Mouse (Mus musculus): ENCODE results near the gene Ckm. TPM values are rescaled to one million over a fixed set of nuclear protein-coding genes. Genes with fewer than 3 reads are reported as not detected.

The Ckm gene
- polyA plus RNA-seq, 1 experiment from 2014 or later: 28.2 TPM

GRCm38 (mm10) chr7:19426349-19426748 lies 21.8 kb downstream of the Ckm start:
- Histone ChIP-seq H3K27me3 (ENCODE audit: insufficient read depth, low read length) (peaks cover 3% of the 10 kb centered on the region; the same call in 1 of the 2 replicates), H3K4me3 (ENCODE audit: low read length) (no peak overlapping the region), H3K9me3 (ENCODE audit: low read length) (no peaks in the 10 kb centered on the region), H3K4me1 (ENCODE audit: insufficient read depth, low read length) (0 out of 2 replicates have a peak, but pooled peaks cover 2% of the 10 kb centered on the region), H3K4me2 (replicated peaks; ENCODE audit: low read depth, low read length) (no peak overlapping the region), H3K9ac (replicated peaks; ENCODE audit: low read length) (no peak overlapping the region), H3K36me3 (ENCODE audit: insufficient read depth, low read length) (peaks cover 57% of the 10 kb centered on the region), H3K27ac (ENCODE audit: low read length) (no peak overlapping the region)
- ATAC-seq (ENCODE audit: low FRiP score, low TSS enrichment): no peak
- 69% methylated on average over 6 of the region's 6 CpGs for WGBS

GRCm38 (mm10) chr7:19426888-19427287 lies 22.3 kb downstream of the Ckm start:
- no peaks in the 10 kb centered on the region for H3K9me3 ChIP-seq (ENCODE audit: low read length)
- no peak overlapping the region for H3K4me3 ChIP-seq (ENCODE audit: low read length)
- H3K4me1 ChIP-seq (ENCODE audit: insufficient read depth, low read length): no peaks in the 10 kb centered on the region
- 92% methylated on average over 6 of the region's 6 CpGs for WGBS
- no peak for ATAC-seq (ENCODE audit: low FRiP score, low TSS enrichment)
- H3K36me3 ChIP-seq (ENCODE audit: insufficient read depth, low read length): peaks cover 62% of the 10 kb centered on the region
- H3K9ac ChIP-seq (replicated peaks; ENCODE audit: low read length): no peak overlapping the region
- no peaks in the 10 kb centered on the region for H3K27me3 ChIP-seq (ENCODE audit: insufficient read depth, low read length)
- no peak overlapping the region for H3K4me2 ChIP-seq (replicated peaks; ENCODE audit: low read depth, low read length)
- no peak overlapping the region for H3K27ac ChIP-seq (ENCODE audit: low read length)

- ATAC-seq (ENCODE audit: low FRiP score, low TSS enrichment): no peak
- Histone ChIP-seq H3K27me3 (ENCODE audit: insufficient read depth, low read length) (no peaks in the 10 kb centered on the region), H3K27ac (ENCODE audit: low read length) (no peak overlapping the region), H3K9ac (replicated peaks; ENCODE audit: low read length) (no peak overlapping the region), H3K9me3 (ENCODE audit: low read length) (peaks cover 4% of the 10 kb centered on the region; the same call in 1 of the 2 replicates), H3K36me3 (ENCODE audit: insufficient read depth, low read length) (peaks cover 75% of the 10 kb centered on the region), H3K4me3 (ENCODE audit: low read length) (no peak overlapping the region), H3K4me2 (replicated peaks; ENCODE audit: low read depth, low read length) (no peak overlapping the region), H3K4me1 (ENCODE audit: insufficient read depth, low read length) (no peaks in the 10 kb centered on the region)
- 78% methylated on average over 15 of the region's 15 CpGs for WGBS
Observed at GRCm38 (mm10) chr7:19427999-19428650, 23.5 kb downstream of the Ckm start.

GRCm38 (mm10) chr7:19429726-19430125 lies 25.1 kb downstream of the Ckm start:
- WGBS: 75% methylated on average over 8 of the region's 8 CpGs
- no peak for ATAC-seq (ENCODE audit: low FRiP score, low TSS enrichment)
- no peaks in the 10 kb centered on the region for H3K27me3 ChIP-seq (ENCODE audit: insufficient read depth, low read length)

GRCm38 (mm10) chr7:19430402-19430801 lies 25.8 kb downstream of the Ckm start:
- no peak for ATAC-seq (ENCODE audit: low FRiP score, low TSS enrichment)
- Histone ChIP-seq H3K27me3 (ENCODE audit: insufficient read depth, low read length) (no peaks in the 10 kb centered on the region), H3K36me3 (ENCODE audit: insufficient read depth, low read length) (peaks cover 95% of the 10 kb centered on the region), H3K4me1 (ENCODE audit: insufficient read depth, low read length) (no peaks in the 10 kb centered on the region), H3K27ac (ENCODE audit: low read length) (no peak overlapping the region), H3K9ac (replicated peaks; ENCODE audit: low read length) (no peak overlapping the region), H3K4me2 (replicated peaks; ENCODE audit: low read depth, low read length) (no peak overlapping the region), H3K4me3 (ENCODE audit: low read length) (no peak overlapping the region), H3K9me3 (ENCODE audit: low read length) (peaks cover 4% of the 10 kb centered on the region; the same call in 1 of the 2 replicates)
- 91% methylated on average over 6 of the region's 6 CpGs for WGBS

More at GRCm38 (mm10) chr7:19429726-19430125, 25.1 kb downstream of the Ckm start:
- peaks cover 4% of the 10 kb centered on the region; the same call in 1 of the 2 replicates for H3K9me3 ChIP-seq (ENCODE audit: low read length)
- no peak overlapping the region for H3K4me3 ChIP-seq (ENCODE audit: low read length)
- H3K36me3 ChIP-seq (ENCODE audit: insufficient read depth, low read length): peaks cover 91% of the 10 kb centered on the region
- no peak overlapping the region for H3K9ac ChIP-seq (replicated peaks; ENCODE audit: low read length)
- H3K4me1 ChIP-seq (ENCODE audit: insufficient read depth, low read length): no peaks in the 10 kb centered on the region
- H3K27ac ChIP-seq (ENCODE audit: low read length): no peak overlapping the region
- H3K4me2 ChIP-seq (replicated peaks; ENCODE audit: low read depth, low read length): no peak overlapping the region

- no peak for ATAC-seq (ENCODE audit: low FRiP score, low TSS enrichment)
- peaks cover 98% of the 10 kb centered on the region for H3K36me3 ChIP-seq (ENCODE audit: insufficient read depth, low read length)
- H3K9me3 ChIP-seq (ENCODE audit: low read length): peaks cover 4% of the 10 kb centered on the region; the same call in 1 of the 2 replicates
- no peak overlapping the region for H3K4me2 ChIP-seq (replicated peaks; ENCODE audit: low read depth, low read length)
- WGBS: 98% methylated on average over 2 of the region's 2 CpGs
- no peak overlapping the region for H3K27ac ChIP-seq (ENCODE audit: low read length)
- H3K4me3 ChIP-seq (ENCODE audit: low read length): no peak overlapping the region
- H3K9ac ChIP-seq (replicated peaks; ENCODE audit: low read length): no peak overlapping the region
- H3K27me3 ChIP-seq (ENCODE audit: insufficient read depth, low read length): no peaks in the 10 kb centered on the region
- no peaks in the 10 kb centered on the region for H3K4me1 ChIP-seq (ENCODE audit: insufficient read depth, low read length)
Observed at GRCm38 (mm10) chr7:19432475-19432874, 27.9 kb downstream of the Ckm start.

- H3K4me3 ChIP-seq (ENCODE audit: low read length): no peak overlapping the region
- no peak overlapping the region for H3K27ac ChIP-seq (ENCODE audit: low read length)
- no peaks in the 10 kb centered on the region for H3K27me3 ChIP-seq (ENCODE audit: insufficient read depth, low read length)
- H3K36me3 ChIP-seq (ENCODE audit: insufficient read depth, low read length): peaks cover 79% of the 10 kb centered on the region
- WGBS: 96% methylated on average over 2 of the region's 2 CpGs
- no peaks in the 10 kb centered on the region for H3K4me1 ChIP-seq (ENCODE audit: insufficient read depth, low read length)
- ATAC-seq (ENCODE audit: low FRiP score, low TSS enrichment): no peak
- no peak overlapping the region for H3K4me2 ChIP-seq (replicated peaks; ENCODE audit: low read depth, low read length)
- no peak overlapping the region for H3K9ac ChIP-seq (replicated peaks; ENCODE audit: low read length)
- peaks cover 4% of the 10 kb centered on the region; the same call in 1 of the 2 replicates for H3K9me3 ChIP-seq (ENCODE audit: low read length)
Observed at GRCm38 (mm10) chr7:19436276-19436675, 31.7 kb downstream of the Ckm start.

GRCm38 (mm10) chr7:19437048-19437447 lies 32.5 kb downstream of the Ckm start:
- Histone ChIP-seq H3K9ac (replicated peaks; ENCODE audit: low read length) (no peak overlapping the region), H3K4me1 (ENCODE audit: insufficient read depth, low read length) (no peaks in the 10 kb centered on the region), H3K4me2 (replicated peaks; ENCODE audit: low read depth, low read length) (no peak overlapping the region), H3K9me3 (ENCODE audit: low read length) (peaks cover 4% of the 10 kb centered on the region; the same call in 1 of the 2 replicates), H3K36me3 (ENCODE audit: insufficient read depth, low read length) (peaks cover 76% of the 10 kb centered on the region), H3K27me3 (ENCODE audit: insufficient read depth, low read length) (no peaks in the 10 kb centered on the region), H3K27ac (ENCODE audit: low read length) (no peak overlapping the region), H3K4me3 (ENCODE audit: low read length) (no peak overlapping the region)
- no peak for ATAC-seq (ENCODE audit: low FRiP score, low TSS enrichment)
- 81% methylated on average over 9 of the region's 9 CpGs for WGBS

- Histone ChIP-seq H3K4me2 (replicated peaks; ENCODE audit: low read depth, low read length) (no peak overlapping the region), H3K9me3 (ENCODE audit: low read length) (no peaks in the 10 kb centered on the region), H3K4me3 (ENCODE audit: low read length) (no peak overlapping the region), H3K36me3 (ENCODE audit: insufficient read depth, low read length) (peaks cover 47% of the 10 kb centered on the region), H3K27me3 (ENCODE audit: insufficient read depth, low read length) (no peaks in the 10 kb centered on the region), H3K9ac (replicated peaks; ENCODE audit: low read length) (no peak overlapping the region), H3K27ac (ENCODE audit: low read length) (no peak overlapping the region), H3K4me1 (ENCODE audit: insufficient read depth, low read length) (no peaks in the 10 kb centered on the region)
- WGBS: 78% methylated on average over 9 of the region's 9 CpGs
- ATAC-seq (ENCODE audit: low FRiP score, low TSS enrichment): no peak
Observed at GRCm38 (mm10) chr7:19441448-19442091, 37.0 kb downstream of the Ckm start.

GRCm38 (mm10) chr7:19443344-19443743 lies 38.8 kb downstream of the Ckm start:
- peak; percentile 59; the same call in 1 of the 2 replicates for ATAC-seq (ENCODE audit: low FRiP score, low TSS enrichment)

More at GRCm38 (mm10) chr7:19443344-19443743, 38.8 kb downstream of the Ckm start:
- no peaks in the 10 kb centered on the region for H3K4me1 ChIP-seq (ENCODE audit: insufficient read depth, low read length)
- no peaks in the 10 kb centered on the region for H3K9me3 ChIP-seq (ENCODE audit: low read length)
- H3K36me3 ChIP-seq (ENCODE audit: insufficient read depth, low read length): peaks cover 40% of the 10 kb centered on the region
- no peaks in the 10 kb centered on the region for H3K27me3 ChIP-seq (ENCODE audit: insufficient read depth, low read length)
- 30% methylated on average over 3 of the region's 3 CpGs for WGBS
- no peak overlapping the region for H3K4me3 ChIP-seq (ENCODE audit: low read length)
- H3K9ac ChIP-seq (replicated peaks; ENCODE audit: low read length): no peak overlapping the region
- H3K27ac ChIP-seq (ENCODE audit: low read length): no peak overlapping the region
- no peak overlapping the region for H3K4me2 ChIP-seq (replicated peaks; ENCODE audit: low read depth, low read length)
